Mouse (Mus musculus) thymus, adult 18-20 months (tissue): ENCODE results near the gene Ccdc22.

ENCODE experiments used
- DNase-seq, 2 experiments: peaks; one replicate each; pipeline ENCODE4 v3.0.0; 2022; ENCODE audit warnings: mixed read lengths in 2 of 2

Ccdc22 gene

GRCm38 (mm10) chrX:7604879-7605574, at the start of gene Ccdc22:
Gene Ccdc22 (minus strand): TSS chrX:7605517.
- peak; percentile 62 to 71 for DNase-seq

DNA sequence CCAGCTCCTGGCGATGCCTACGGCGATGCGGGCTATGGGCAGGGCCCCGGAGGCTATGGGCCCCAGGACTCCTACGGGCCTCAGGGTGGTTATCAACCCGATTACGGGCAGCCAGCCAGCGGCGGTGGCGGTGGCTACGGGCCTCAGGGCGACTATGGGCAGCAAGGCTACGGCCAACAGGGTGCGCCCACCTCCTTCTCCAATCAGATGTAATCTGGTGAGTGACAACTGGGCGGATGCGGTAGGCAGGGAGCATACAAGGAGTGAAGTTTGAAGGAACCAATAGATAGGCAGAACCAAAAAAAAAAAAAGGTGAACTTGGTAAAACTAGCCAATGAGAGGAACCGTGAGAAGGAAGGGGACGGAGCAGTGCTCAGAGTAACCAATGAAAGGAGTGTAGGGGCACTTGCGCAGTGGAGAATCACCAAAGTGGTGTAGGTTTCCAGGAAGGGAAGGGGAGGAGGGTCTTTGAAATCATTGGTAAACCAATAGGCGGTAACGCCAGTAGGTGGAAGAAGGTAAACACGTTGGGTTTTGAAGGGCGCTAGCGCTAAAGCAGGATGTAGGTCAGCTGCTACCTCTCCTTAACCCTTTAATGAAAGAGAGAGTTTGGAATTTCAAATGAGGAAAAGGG, 43.5 kb upstream of the Ccdc22 start:
- DNase-seq, result peak; percentile 71 to 85

- peak in 1 of 2 experiments; percentile 58 for DNase-seq
Measured at GRCm38 (mm10) chrX:7645349-7645748, 40.0 kb upstream of the Ccdc22 start.

DNA sequence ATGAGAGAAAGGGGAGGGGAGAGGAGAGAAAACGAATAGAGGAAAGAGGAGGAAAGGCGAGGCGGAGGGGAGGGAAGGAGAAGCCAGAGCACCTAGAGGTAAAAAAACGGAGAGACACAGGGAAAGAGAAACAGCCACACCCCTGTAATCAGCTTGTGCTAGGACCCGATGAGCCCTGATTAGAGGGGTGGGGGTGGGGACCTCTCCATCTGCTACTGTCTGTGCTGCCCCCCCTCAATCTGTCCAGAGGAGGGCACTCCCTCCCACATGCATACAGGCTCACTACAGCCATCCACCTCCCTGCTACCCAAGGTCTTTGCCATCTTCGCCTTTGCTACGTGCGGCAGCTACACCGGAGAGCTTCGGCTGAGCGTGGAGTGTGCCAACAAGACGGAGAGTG, 35.5 kb upstream of the Ccdc22 start:
- DNase-seq, result no peak

DNA sequence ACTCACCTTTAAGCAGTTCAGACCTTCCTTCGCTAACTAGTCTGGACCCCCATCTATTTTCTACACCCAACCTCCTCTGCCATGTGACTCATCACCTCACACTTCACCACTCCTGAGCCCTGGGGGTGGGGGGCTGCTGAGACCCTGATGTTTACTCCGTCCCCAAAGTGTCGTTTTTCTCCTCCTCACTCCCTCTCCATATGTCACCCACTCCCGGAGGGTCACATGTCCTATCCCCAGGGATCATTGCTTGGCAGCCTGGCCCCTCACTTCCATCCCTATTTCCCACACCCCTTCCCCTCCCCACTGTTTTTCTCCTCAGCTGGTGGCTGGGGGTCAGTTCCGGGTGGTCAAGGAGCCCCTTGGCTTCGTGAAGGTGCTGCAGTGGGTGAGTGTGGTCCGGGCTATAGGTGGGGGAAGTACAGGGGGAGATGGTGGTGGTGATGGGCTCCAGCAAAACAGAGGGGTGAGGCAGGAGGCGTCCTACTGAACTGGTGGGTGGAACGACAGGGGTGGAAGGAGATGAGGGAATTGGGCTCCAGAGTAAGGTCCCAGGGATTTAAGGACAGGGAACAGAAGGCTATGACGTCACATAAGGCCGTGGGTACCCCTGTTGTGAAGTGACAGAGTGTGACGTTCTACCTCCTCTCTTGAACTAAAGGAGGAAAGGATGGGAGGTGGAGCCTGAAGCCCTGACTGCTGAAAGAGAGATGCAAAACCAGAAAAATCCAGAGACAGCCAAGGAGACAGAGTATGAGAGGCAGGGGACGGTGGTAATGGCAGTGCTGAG, 34.4 kb upstream of the Ccdc22 start:
- DNase-seq, result no peak

GRCm38 (mm10) chrX:7638401-7639091, 33.2 kb upstream of the Ccdc22 start, which contains the start of gene Syp:
Gene Syp (plus strand): TSS chrX:7638471.
- DNase-seq, result peak; percentile 73

DNA sequence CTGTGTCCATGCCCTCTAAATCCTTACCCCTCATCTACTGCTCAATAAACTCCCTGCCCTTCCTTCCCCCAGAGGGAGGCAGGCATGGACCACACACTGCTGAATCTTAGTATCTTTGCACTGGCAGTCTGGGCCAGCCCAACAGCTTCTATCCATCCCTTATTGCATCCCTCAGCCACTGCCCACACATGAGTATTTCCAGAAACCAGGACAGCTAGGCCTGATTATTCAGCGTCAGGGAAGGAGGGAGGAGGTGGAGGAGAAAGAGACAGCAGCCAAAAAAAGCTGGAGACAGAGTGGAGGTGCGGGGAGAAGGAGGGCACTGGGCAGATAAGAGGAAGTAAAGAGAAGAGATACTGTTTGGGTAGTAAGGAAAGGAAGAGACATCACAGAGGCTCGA, 29.8 kb upstream of the Ccdc22 start:
- DNase-seq, result no peak

DNA sequence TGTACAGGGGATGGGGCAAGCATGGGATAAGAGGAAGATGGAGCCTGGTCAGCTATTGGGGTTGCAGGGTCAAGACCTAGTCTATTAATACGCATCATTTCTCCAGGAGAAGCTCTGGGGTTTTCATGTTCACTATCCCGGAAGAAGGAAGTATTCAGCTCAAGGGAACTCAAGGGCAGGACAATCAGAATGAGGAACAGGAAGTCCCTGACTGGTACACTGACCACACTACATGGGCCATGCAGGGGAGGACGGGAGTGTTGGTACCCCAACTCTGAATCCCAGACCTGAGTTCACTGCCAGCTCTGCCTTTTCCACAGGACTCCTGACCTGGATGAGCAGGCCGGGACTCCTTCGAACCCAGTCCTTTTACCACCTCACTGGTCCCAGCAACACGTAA, 27.2 kb upstream of the Ccdc22 start:
- no peak for DNase-seq

- DNase-seq, result no peak
Measured at GRCm38 (mm10) chrX:7617889-7618551, 12.7 kb upstream of the Ccdc22 start.

DNA sequence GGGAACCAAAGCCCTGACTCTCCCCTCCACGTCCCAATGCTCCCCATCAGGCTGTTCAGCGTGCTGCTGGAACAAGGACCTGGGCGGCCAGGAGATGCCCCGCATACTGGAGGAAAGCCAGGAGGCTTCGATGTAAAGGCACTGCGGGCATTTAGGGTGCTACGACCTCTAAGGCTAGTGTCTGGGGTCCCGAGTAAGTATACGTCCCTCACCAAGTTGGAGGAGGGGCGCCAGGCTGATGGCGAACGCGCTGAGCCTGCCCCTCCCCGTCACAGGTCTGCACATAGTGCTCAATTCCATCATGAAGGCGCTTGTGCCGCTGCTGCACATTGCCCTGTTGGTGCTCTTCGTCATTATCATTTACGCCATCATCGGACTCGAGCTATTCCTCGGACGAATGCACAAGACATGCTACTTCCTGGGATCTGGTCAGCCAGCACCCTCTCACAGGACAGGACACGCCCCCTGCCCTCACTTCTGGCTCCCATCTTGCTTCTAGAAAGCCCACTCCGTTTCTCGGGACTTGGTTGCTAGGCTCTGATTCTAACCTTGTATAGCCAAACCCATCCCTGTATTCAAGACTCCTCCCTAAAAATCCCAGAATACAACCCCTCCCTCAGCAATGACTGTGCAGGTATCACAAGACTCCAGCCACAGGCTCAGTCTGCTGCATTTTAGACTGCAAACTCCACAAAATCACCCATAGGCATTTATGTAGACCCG, 5.4 kb upstream of the Ccdc22 start:
- no peak for DNase-seq

- DNase-seq, result no peak
Measured at GRCm38 (mm10) chrX:7610035-7610434, 4.7 kb upstream of the Ccdc22 start.

DNA sequence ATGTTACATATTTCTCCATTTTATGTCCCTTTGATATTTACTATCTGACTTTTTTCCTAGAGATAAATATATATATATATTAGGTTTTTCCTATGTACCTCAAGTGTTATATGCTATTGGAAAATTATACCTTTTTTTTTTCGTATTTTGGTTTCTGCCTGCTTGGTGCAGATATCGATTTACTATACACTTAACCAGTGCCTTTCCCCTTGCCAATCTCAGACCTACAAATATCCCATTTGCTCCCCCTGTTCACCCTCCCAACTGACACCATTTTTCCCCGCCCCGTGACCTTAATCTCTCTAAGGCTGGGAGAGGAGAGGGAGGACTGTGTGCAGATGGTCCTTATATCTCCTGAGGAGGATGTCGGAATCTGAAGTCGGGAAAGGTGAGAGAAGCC, 1.5 kb upstream of the Ccdc22 start, which contains the start of gene Cacna1f:
Gene Cacna1f (plus strand): TSS at position 301 of the 400 bp plus-strand sequence.
- no peak for DNase-seq

DNA sequence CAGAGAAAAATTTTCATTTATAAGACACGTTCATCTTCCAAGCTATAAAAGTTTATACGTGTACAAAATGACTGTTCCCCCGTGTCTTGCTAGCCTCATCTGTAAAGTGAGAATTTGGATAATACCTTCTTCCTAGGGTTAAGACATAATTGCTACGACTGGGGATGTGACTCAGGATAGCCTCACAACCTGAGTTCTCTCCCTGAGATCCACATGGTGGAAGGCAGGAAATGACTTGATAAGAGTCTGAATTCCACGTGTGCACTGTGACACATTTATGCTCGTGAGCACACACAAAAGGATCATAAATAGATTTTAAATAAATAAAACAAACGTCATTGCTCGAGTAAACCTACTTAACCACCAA, 241 bp upstream of the Ccdc22 start:
- no peak for DNase-seq

DNA sequence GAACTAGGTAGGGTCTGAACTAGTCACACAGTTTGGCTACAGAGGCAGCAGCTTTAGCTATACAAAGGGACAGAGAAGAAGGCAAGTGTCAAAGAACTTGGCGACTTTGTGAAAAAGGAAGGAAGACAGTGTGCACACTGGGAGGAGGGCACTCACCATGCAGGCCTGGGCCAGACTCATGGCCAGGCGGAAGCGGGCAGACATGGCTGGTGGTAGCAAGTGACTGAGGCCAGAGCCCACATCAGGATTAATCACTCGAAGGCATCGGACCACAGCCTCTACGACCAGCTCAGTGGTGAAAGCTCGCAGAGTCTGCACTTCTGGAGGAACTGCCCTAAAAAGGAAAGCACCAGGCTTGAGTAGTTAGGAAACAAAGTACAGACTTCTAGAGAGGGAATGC, 1.3 kb downstream of the Ccdc22 start:
- DNase-seq, result no peak

DNA sequence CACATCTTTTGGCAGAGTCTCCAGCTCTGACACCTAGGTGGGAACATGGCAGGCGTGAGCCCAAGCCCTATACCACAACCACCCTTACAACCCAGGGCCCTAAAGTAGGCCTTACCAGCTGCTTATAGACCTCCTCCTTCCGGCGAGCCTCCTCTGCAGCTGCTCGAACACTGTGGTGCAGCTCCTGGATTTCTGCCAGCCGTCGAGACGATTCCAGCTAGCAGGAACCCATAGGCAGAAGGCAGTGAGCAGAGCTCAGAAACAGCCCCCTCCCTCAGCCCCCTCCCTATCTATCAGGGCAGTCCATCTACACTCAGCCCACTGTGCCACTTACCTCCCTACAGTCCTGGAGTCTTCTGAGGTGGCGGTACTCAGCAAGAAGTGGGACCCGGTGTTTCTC, 9.9 kb downstream of the Ccdc22 start:
- DNase-seq, result no peak

GRCm38 (mm10) chrX:7586356-7586755, 19.0 kb downstream of the Ccdc22 start:
- peak in 1 of 2 experiments; percentile 8 for DNase-seq

GRCm38 (mm10) chrX:7583881-7584280, 21.4 kb downstream of the Ccdc22 start:
- no peak for DNase-seq

DNA sequence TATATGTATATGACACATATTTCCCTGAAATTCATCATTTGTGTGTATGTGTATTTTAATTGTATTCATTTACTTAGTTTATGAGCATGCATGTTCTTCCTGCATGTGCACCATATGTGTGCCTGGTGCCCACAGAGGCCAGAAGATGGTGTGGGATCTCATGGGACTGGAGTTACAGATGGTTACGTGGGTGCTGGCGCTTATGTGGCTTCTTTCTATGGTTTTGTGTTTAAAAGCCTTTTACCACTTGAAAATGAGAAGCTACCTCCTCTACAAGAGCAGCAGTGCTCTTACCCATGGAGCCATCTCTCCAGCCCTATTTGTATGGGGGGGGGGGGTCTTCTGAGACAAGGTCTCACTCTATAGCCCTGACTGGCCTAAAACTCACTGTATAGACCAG, 24.2 kb downstream of the Ccdc22 start:
- DNase-seq, result no peak

DNA sequence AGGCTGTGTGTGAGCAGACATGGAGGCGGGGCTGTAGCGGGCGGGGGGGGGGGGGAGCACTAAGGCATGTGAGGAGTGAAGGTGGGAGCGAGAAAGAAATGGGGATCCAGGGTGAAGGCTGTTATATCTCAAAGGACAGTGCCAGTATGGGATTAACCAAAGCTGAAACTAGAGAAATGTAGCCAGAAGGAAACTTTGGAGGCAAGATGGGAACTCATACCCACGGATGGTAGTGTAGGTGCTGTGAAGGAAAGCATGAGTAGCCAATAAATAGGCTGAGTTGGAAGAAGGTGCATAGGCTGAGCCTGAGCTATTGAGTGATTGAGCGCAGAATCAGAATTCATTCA, 30.5 kb downstream of the Ccdc22 start:
- DNase-seq, result no peak

GRCm38 (mm10) chrX:7574087-7574884, 31.0 kb downstream of the Ccdc22 start, which contains the start of gene Ppp1r3f:
Gene Ppp1r3f (minus strand): TSS chrX:7574283.
- DNase-seq, result peak; percentile 89 to 95
